Mouse (Mus musculus) forebrain, embryonic 14.5 days (tissue): Measurements from ENCODE around the gene Mfsd5. TPM values are rescaled to one million over a fixed set of nuclear protein-coding genes. Genes with fewer than 3 reads are reported as not detected.

Experiments used
- ATAC-seq: fragments of 200-750 bp; cut with Nextera tagmentation; 2 replicates; pipeline ENCODE4 v1.8.0; 2017; ENCODE audit warnings: mild to moderate bottlenecking, moderate library complexity
- DNase-seq: peaks from one replicate; pipeline ENCODE4 v3.0.0-alpha.2; 2015; ENCODE audit warnings: low spot score
- H3K27ac ChIP-seq: fragments of 300-500 bp; sonication (generic); 2 replicates; pipeline ENCODE4 v1.5.1; 2014; ENCODE audit warnings: low read depth, mild to moderate bottlenecking, control low read depth, low read length, moderate library complexity
- H3K27me3 ChIP-seq: fragments of 300-500 bp; sonication (generic); replicated peaks from 2 replicates; pipeline ENCODE4 v1.6.1; 2014; ENCODE audit warnings: low read length, control low read depth, mixed read lengths; ENCODE audit not compliant: control insufficient read depth, insufficient read depth
- H3K36me3 ChIP-seq: fragments of 300-500 bp; sonication (generic); 2 replicates; pipeline ENCODE4 v1.6.1; 2014; ENCODE audit warnings: low read length, control low read depth; ENCODE audit not compliant: control insufficient read depth, insufficient read depth
- H3K4me1 ChIP-seq: fragments of 300-500 bp; sonication (generic); 2 replicates; pipeline ENCODE4 v1.6.1; 2014; ENCODE audit warnings: antibody characterized with exemption, low read length, control low read depth; ENCODE audit not compliant: control insufficient read depth, insufficient read depth
- H3K4me2 ChIP-seq: fragments of 300-500 bp; sonication (generic); 2 replicates; pipeline ENCODE4 v1.6.1; 2014; ENCODE audit warnings: mild to moderate bottlenecking, control low read depth, low read length
- H3K4me3 ChIP-seq: fragments of 300-500 bp; sonication (generic); 2 replicates; pipeline ENCODE4 v1.5.1; 2014; ENCODE audit warnings: low read depth, low read length, control low read depth
- H3K9ac ChIP-seq: fragments of 300-500 bp; sonication (generic); 2 replicates; pipeline ENCODE4 v1.6.1; 2014; ENCODE audit warnings: mild to moderate bottlenecking, low read length, control low read depth, moderate library complexity
- H3K9me3 ChIP-seq: fragments of 300-500 bp; sonication (generic); replicated peaks from 2 replicates; pipeline ENCODE4 v1.6.1; 2016; ENCODE audit warnings: low read length, control low read depth, mixed read lengths; ENCODE audit not compliant: control insufficient read depth
- WGBS: fragments of 180-500 bp; shearing (Covaris S2); extraction: QIAGEN DNeasy Blood & Tissue Kit; methylation state at CpG from one replicate; pipeline ENCODE4 v1.1.7; 2014; 5-methylcytosine and 5-hydroxymethylcytosine counted together
- polyA plus RNA-seq: library from polyadenylated mRNA; unstranded; fragments of >200 nt; fragmentation: Nextera tagmentation; extraction: Ambion mirVana; gene quantifications from 2 replicates; pipeline ENCODE4 v1.2.1, GENCODE M21; 2014

The Mfsd5 gene
- polyA plus RNA-seq, 1 experiment from 2014 or later, result 43.8 TPM

- peak overlapping the region; percentile 96 for H3K4me2 ChIP-seq
- H3K4me1 ChIP-seq, result peaks cover 12% of the 10 kb centered on the region
- WGBS, result 7% methylated on average over 22 of the region's 22 CpGs
- H3K36me3 ChIP-seq, result no peaks in the 10 kb centered on the region
- peaks cover 18% of the 10 kb centered on the region for H3K27me3 ChIP-seq
- peak overlapping the region; percentile 60 for H3K9ac ChIP-seq
- no peak overlapping the region for H3K27ac ChIP-seq
- no peak for DNase-seq
- no peaks in the 10 kb centered on the region for H3K9me3 ChIP-seq
- peak overlapping the region; percentile 48 for H3K4me3 ChIP-seq
- peak; percentile 2; the same call in 1 of the 2 replicates for ATAC-seq
These were observed 22.6 kb upstream of the Mfsd5 start for GRCm38 (mm10) chr15:102256431-102257201.

GRCm38 (mm10) chr15:102257202-102258075, 21.8 kb upstream of the Mfsd5 start, which contains the start of gene Rarg:
TSS of gene Rarg (minus strand) at chr15:102257517.
- WGBS, result 1% methylated on average over 38 of the region's 46 CpGs
- Histone ChIP-seq H3K36me3 (no peaks in the 10 kb centered on the region), H3K9me3 (no peaks in the 10 kb centered on the region), H3K27me3 (peaks cover 18% of the 10 kb centered on the region), H3K4me1 (peaks cover 12% of the 10 kb centered on the region), H3K27ac (no peak within 1 kb of the TSS), H3K4me2 (peak within 1 kb of the TSS; percentile 96), H3K9ac (peak within 1 kb of the TSS; percentile 60), H3K4me3 (peak within 1 kb of the TSS; percentile 48)
- ATAC-seq, result peak; percentile 47
- peak; percentile 25 for DNase-seq

DNA sequence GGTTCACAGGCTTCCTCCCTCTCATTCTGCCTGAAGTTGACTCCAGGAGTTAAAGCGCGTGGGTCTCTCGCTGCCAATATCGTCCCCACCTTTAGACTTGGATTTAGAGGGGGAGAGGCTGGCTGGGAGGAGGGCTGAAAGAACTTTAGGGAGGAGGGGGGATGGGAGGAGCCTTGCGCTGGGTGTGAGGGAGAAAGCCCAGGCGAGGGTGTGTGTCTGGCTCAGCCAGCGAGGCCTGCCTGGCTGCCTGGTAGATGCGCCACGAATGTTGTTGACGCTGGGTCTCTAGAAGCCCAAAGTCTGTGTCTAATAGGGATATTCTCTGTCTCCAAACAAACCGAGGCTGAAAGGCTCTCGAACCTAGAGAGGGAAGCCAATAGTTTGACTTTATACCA, 21.2 kb upstream of the Mfsd5 start:
- H3K27ac ChIP-seq, result no peak overlapping the region
- DNase-seq, result peak; percentile 28

DNA sequence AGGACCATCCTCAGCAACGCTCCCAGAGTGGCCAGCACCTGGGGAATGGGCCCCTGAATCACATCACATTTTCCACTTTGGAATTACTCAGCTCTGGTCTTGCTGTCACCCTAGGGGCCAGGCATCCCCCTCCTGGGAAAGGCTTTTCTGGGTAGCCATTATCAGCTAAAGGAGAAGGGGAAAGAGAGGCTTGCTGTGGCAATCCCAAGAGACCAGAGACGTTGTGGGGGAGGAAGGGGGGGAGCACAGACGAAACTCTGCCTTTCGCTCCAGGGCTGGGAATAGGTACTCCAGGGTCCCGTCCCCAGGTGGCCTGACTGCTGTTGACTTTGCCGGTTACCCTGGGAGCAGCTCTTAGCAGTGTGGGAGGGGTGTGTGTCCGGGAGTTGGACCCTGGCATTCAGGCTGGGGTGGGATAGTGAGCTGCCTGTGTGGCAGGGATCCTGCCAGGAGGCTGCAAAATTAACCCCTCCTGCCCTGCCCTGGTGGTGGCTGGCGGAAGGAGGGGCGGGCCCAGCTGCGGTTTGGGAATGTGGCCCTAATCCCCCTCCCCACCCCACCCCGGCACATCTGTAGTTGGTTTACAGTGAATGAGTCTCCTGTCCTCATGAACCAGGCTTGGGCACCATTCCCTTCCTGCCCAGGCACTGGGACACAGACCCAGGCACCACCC, 20.5 kb upstream of the Mfsd5 start:
- DNase-seq, result no peak
- H3K4me2 ChIP-seq, result peak overlapping the region; percentile 96; the same call in 1 of the 2 replicates
- WGBS, result 17% methylated on average over 11 of the region's 11 CpGs

More for the DNA sequence above, 21.2 kb upstream of the Mfsd5 start:
- Histone ChIP-seq H3K36me3 (no peaks in the 10 kb centered on the region), H3K4me1 (peaks cover 12% of the 10 kb centered on the region), H3K9ac (peak overlapping the region; percentile 60; the same call in 1 of the 2 replicates), H3K9me3 (no peaks in the 10 kb centered on the region), H3K4me3 (peak overlapping the region; percentile 48), H3K27me3 (peaks cover 18% of the 10 kb centered on the region), H3K4me2 (peak overlapping the region; percentile 96)
- WGBS, result 7% methylated on average over 12 of the region's 12 CpGs
- peak; percentile 50; the same call in 1 of the 2 replicates for ATAC-seq

DNA sequence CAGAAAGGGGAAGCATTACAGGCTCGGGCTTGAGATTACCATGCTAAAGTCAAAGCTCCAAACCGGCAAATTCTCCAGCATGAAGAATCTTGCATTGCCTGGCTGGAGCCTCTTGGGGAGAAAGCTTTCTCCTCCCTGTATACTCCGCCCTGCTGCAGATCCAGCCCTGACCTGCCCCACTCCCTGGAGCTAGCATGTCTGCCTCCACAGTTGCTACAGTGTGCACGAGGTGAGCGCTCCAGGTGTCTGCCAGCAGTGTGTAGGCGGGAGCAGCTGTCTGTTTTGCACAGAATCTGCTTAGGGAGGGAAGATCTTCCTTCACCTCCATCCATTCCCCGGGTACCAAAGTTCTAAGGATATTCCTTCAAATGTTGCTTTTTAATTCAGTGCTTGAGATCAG, 16.7 kb upstream of the Mfsd5 start:
- Histone ChIP-seq H3K9ac (no peak overlapping the region), H3K4me3 (no peak overlapping the region), H3K36me3 (no peaks in the 10 kb centered on the region), H3K4me1 (peaks cover 10% of the 10 kb centered on the region; the same call in 1 of the 2 replicates), H3K9me3 (no peaks in the 10 kb centered on the region), H3K4me2 (no peak overlapping the region), H3K27ac (no peak overlapping the region), H3K27me3 (peaks cover 14% of the 10 kb centered on the region)
- no peak for DNase-seq
- ATAC-seq, result no peak
- 58% methylated on average over 7 of the region's 7 CpGs for WGBS

More for the DNA sequence above, 20.5 kb upstream of the Mfsd5 start:
- Histone ChIP-seq H3K27ac (no peak overlapping the region), H3K27me3 (peaks cover 18% of the 10 kb centered on the region), H3K9ac (no peak overlapping the region; the same call in 1 of the 2 replicates), H3K4me3 (no peak overlapping the region), H3K9me3 (no peaks in the 10 kb centered on the region), H3K36me3 (no peaks in the 10 kb centered on the region), H3K4me1 (peaks cover 12% of the 10 kb centered on the region)
- no peak for ATAC-seq

GRCm38 (mm10) chr15:102263037-102263436, 16.2 kb upstream of the Mfsd5 start:
- peaks cover 11% of the 10 kb centered on the region for H3K27me3 ChIP-seq
- H3K9me3 ChIP-seq, result no peaks in the 10 kb centered on the region
- no peak overlapping the region for H3K4me2 ChIP-seq
- no peaks in the 10 kb centered on the region for H3K36me3 ChIP-seq
- no peak for DNase-seq
- ATAC-seq, result no peak
- no peak overlapping the region for H3K4me3 ChIP-seq
- H3K4me1 ChIP-seq, result peaks cover 5% of the 10 kb centered on the region; the same call in 1 of the 2 replicates
- no peak overlapping the region for H3K9ac ChIP-seq
- WGBS, result 62% methylated on average over 2 of the region's 2 CpGs
- H3K27ac ChIP-seq, result no peak overlapping the region

- Histone ChIP-seq H3K36me3 (no peaks in the 10 kb centered on the region), H3K4me1 (no peaks in the 10 kb centered on the region), H3K9me3 (no peaks in the 10 kb centered on the region), H3K9ac (no peak overlapping the region), H3K4me3 (no peak overlapping the region), H3K27ac (no peak overlapping the region), H3K4me2 (no peak overlapping the region), H3K27me3 (0 out of 2 replicates have a peak, but pooled peaks cover 4% of the 10 kb centered on the region)
- WGBS, result 89% methylated on average over 5 of the region's 5 CpGs
- DNase-seq (no peak), ATAC-seq (no peak)
These were observed 13.7 kb upstream of the Mfsd5 start for GRCm38 (mm10) chr15:102265548-102265947.

DNA sequence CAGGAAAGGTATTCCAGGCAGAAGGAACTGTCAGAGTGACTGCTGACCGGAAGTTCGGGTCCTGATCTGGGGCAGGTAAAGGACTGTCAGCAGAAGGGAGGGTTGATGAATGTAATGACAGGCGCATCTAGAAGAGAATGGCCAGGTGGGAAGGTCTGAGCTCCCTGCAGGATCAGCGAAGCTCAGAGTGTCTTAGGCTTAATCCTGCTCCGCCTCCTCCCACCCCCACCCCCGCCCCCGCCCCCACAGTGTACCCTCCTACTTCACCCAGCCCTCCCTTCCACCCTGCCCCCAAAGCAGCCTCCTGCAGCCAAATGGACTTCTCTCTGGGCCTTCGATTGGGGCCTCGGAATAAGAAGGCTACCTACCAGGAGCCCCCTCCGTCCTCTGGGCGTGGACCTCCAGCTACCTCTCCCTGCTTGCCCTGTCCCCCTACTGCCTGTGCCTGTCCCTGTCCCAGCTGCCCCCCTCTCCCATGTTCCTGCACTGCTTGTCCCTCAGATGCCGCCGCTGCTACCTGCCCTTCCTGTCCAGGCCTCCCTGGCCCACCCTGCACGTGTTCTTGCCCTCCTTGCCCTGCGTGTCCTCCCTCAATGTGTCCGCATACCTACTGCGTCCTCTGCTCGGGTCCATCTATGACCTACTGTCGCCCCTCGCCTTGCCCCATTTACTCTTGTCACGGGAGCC, 8.8 kb upstream of the Mfsd5 start, which contains the start of gene Gm9918:
Gene Gm9918 (plus strand): TSS at position 290 of the 687 bp plus-strand sequence.
- DNase-seq (no peak), ATAC-seq (no peak)
- Histone ChIP-seq H3K4me2 (peak within 1 kb of the TSS; percentile 25; the same call in 1 of the 2 replicates), H3K27me3 (peaks cover 9% of the 10 kb centered on the region; the same call in 1 of the 2 replicates), H3K36me3 (no peaks in the 10 kb centered on the region), H3K27ac (no peak within 1 kb of the TSS), H3K9me3 (no peaks in the 10 kb centered on the region), H3K4me3 (no peak within 1 kb of the TSS), H3K9ac (0 out of 2 replicates have a peak within 1 kb of the TSS, but pooled peaks have one; percentile 29), H3K4me1 (no peaks in the 10 kb centered on the region)
- WGBS, result 5% methylated on average over 17 of the region's 21 CpGs
